Mouse (Mus musculus) G1E-ER4 (cell line): Measurements from ENCODE around the gene Lix1. TPM values are rescaled to one million over a fixed set of nuclear protein-coding genes. Genes with fewer than 3 reads are reported as not detected.

Experiments
- GATA1 ChIP-seq: IDR thresholded peaks from one replicate; pipeline ENCODE4 v1.8.0; 2012; ENCODE audit warnings: low read length, inconsistent platforms
- polyA plus RNA-seq: library from polyadenylated mRNA; stranded (reverse); fragments of >175 nt; gene quantifications from 2 replicates; pipeline ENCODE4 v1.2.3, GENCODE M21; 2012

The Lix1 gene
- polyA plus RNA-seq, 1 experiment = not detected

- TF ChIP-seq GATA1 = no peak
These were observed 46.4 kb downstream of the Lix1 start for GRCm38 (mm10) chr17:17448737-17449440.

GRCm38 (mm10) chr17:17449441-17449770 is 46.9 kb downstream of the Lix1 start:
- no peak for TF ChIP-seq GATA1

GRCm38 (mm10) chr17:17451102-17451501 is 48.6 kb downstream of the Lix1 start:
- no peak for TF ChIP-seq GATA1

- TF ChIP-seq GATA1 = no peak
These were observed 50.1 kb downstream of the Lix1 start for GRCm38 (mm10) chr17:17452617-17453016.

GRCm38 (mm10) chr17:17454573-17454972 is 52.1 kb downstream of the Lix1 start:
- no peak for TF ChIP-seq GATA1

GRCm38 (mm10) chr17:17485789-17486188 is 83.3 kb downstream of the Lix1 start:
- TF ChIP-seq GATA1 = no peak

GRCm38 (mm10) chr17:17490820-17491621 is 88.5 kb downstream of the Lix1 start:
- TF ChIP-seq GATA1 = no peak

- no peak for TF ChIP-seq GATA1
These were observed 89.1 kb downstream of the Lix1 start for GRCm38 (mm10) chr17:17491622-17492001.

- no peak for TF ChIP-seq GATA1
These were observed 89.6 kb downstream of the Lix1 start for GRCm38 (mm10) chr17:17492116-17492515.

GRCm38 (mm10) chr17:17496730-17497129 is 94.3 kb downstream of the Lix1 start:
- TF ChIP-seq GATA1 = no peak

- TF ChIP-seq GATA1 = no peak
These were observed 96.4 kb downstream of the Lix1 start for GRCm38 (mm10) chr17:17498848-17499247.

GRCm38 (mm10) chr17:17499278-17499677 is 96.8 kb downstream of the Lix1 start:
- TF ChIP-seq GATA1 = no peak

GRCm38 (mm10) chr17:17506677-17507076 is 104.2 kb downstream of the Lix1 start:
- TF ChIP-seq GATA1 = no peak

Other genes starting within 250 kb of the Lix1 start
- 5.7 and 7.6 TPM in 2 replicates for gene Riok2, start 28.4 kb upstream of the Lix1 start, polyA plus RNA-seq
- 7.8 and 9.1 TPM in 2 replicates for gene Lnpep, start 222.4 kb downstream of the Lix1 start, polyA plus RNA-seq